ENCODE assay signal across 13 mouse cellular contexts in genomic region chr7:98524869-98525699, GRCm38 (mm10). TPM values are rescaled to one million over a fixed set of nuclear protein-coding genes. Genes with fewer than 3 reads are reported as not detected.
A peak's percentile ranks its signal among the peaks of the same experiment; 100 is the strongest.
DNase-seq lines count a peak whose midpoint lies in the region; ATAC-seq and TF ChIP-seq lines count a peak whose summit lies in the region.
"Had no signal": no experiment of that assay in that cellular context is flagged by ENCODE, and none has a peak within 500 bp of the region (broad histone marks: within the 10 kb centered on the region; RNA-seq: fewer than 3 reads in every experiment).

No protein-coding gene starts in this region.

- H3K9me3 ChIP-seq in lung, embryonic 16.5 days (ENCODE audit: control insufficient read depth, low read length): no peaks in the 10 kb centered on the region
- H3K9me3 ChIP-seq in kidney, embryonic 16.5 days (ENCODE audit: low read length): no peaks in the 10 kb centered on the region
- no peaks in the 10 kb centered on the region for H3K9me3 ChIP-seq in stomach, postnatal 0 days (ENCODE audit: control insufficient read depth, low read length)
- H3K9me3 ChIP-seq in hindbrain, embryonic 12.5 days (replicated peaks): no peaks in the 10 kb centered on the region
- H3K9me3 ChIP-seq: midbrain, embryonic 15.5 days had no signal

- 55% methylated on average over 6 of the region's 6 CpGs for WGBS in lung, embryonic 16.5 days
- 62% methylated on average over 6 of the region's 6 CpGs for WGBS in kidney, embryonic 16.5 days
- WGBS in stomach, postnatal 0 days: 62% methylated on average over 6 of the region's 6 CpGs
- 76% methylated on average over 6 of the region's 6 CpGs for WGBS in hindbrain, embryonic 12.5 days

- peak; percentile 30 for ATAC-seq in lung, embryonic 16.5 days (ENCODE audit: low read depth)
- ATAC-seq in kidney, embryonic 16.5 days (ENCODE audit: low FRiP score, low TSS enrichment): no peak
- 0 out of 2 replicates have a peak, but pooled peaks have one; percentile 14 for ATAC-seq in stomach, postnatal 0 days (ENCODE audit: low FRiP score, low TSS enrichment)
- no peak for ATAC-seq in hindbrain, embryonic 12.5 days (ENCODE audit: low FRiP score)
- ATAC-seq: midbrain, embryonic 15.5 days had no signal

- no peaks in the 10 kb centered on the region for H3K27me3 ChIP-seq in lung, embryonic 16.5 days (ENCODE audit: control insufficient read depth, insufficient read depth, low read depth, low read length)
- H3K27me3 ChIP-seq in kidney, embryonic 16.5 days (ENCODE audit: insufficient read depth, low read length): no peaks in the 10 kb centered on the region
- H3K27me3 ChIP-seq in stomach, postnatal 0 days (ENCODE audit: control insufficient read depth, insufficient read depth, low read length): no peaks in the 10 kb centered on the region
- no peaks in the 10 kb centered on the region for H3K27me3 ChIP-seq in hindbrain, embryonic 12.5 days
- H3K27me3 ChIP-seq: midbrain, embryonic 15.5 days had no signal

- peak; percentile 95 for DNase-seq in heart, adult 11 months
- no peak for DNase-seq in heart, postnatal 25 days (ENCODE audit: low spot score)
- DNase-seq in lung, postnatal 14 days: no peak
- no peak for DNase-seq in stomach, postnatal 0 days (ENCODE audit: low spot score)
- no peak for DNase-seq in urinary bladder, postnatal 36 days (ENCODE audit: low spot score in 2 of 2)
- DNase-seq: B cell, adult 2 months; cerebellum, postnatal 25 days had no signal

- H3K4me3 ChIP-seq in lung, embryonic 16.5 days (ENCODE audit: low read length): no peak overlapping the region
- no peak overlapping the region for H3K4me3 ChIP-seq in kidney, embryonic 16.5 days (ENCODE audit: low read length)
- H3K4me3 ChIP-seq in stomach, postnatal 0 days (ENCODE audit: low read depth, low read length): no peak overlapping the region
- H3K4me3 ChIP-seq in hindbrain, embryonic 12.5 days: no peak overlapping the region
- H3K4me3 ChIP-seq: midbrain, embryonic 15.5 days had no signal

- no peak overlapping the region for H3K4me2 ChIP-seq in lung, embryonic 16.5 days (ENCODE audit: low read depth, low read length)
- no peak overlapping the region for H3K4me2 ChIP-seq in kidney, embryonic 16.5 days (replicated peaks; ENCODE audit: low read depth, low read length)
- H3K4me2 ChIP-seq in stomach, postnatal 0 days (replicated peaks; ENCODE audit: low read depth): no peak overlapping the region
- H3K4me2 ChIP-seq in hindbrain, embryonic 12.5 days (replicated peaks): no peak overlapping the region
- H3K4me2 ChIP-seq: hindbrain, embryonic 14.5 days; midbrain, embryonic 15.5 days had no signal

- peaks cover 33% of the 10 kb centered on the region for H3K4me1 ChIP-seq in lung, embryonic 16.5 days (replicated peaks; ENCODE audit: control insufficient read depth, insufficient read depth, low read length)
- H3K4me1 ChIP-seq in kidney, embryonic 16.5 days (ENCODE audit: insufficient read depth, low read length): peaks cover 26% of the 10 kb centered on the region
- peaks cover 9% of the 10 kb centered on the region; the same call in 1 of the 2 replicates for H3K4me1 ChIP-seq in stomach, postnatal 0 days (replicated peaks; ENCODE audit: control insufficient read depth, insufficient read depth)
- H3K4me1 ChIP-seq in hindbrain, embryonic 12.5 days: peaks cover 17% of the 10 kb centered on the region

- H3K27ac ChIP-seq in lung, embryonic 16.5 days (ENCODE audit: low read length): peak overlapping the region; percentile 31; the same call in 1 of the 2 replicates
- peak overlapping the region; percentile 73 for H3K27ac ChIP-seq in kidney, embryonic 16.5 days (ENCODE audit: low read length)
- H3K27ac ChIP-seq in stomach, postnatal 0 days (replicated peaks): peak overlapping the region; percentile 56
- H3K27ac ChIP-seq in hindbrain, embryonic 12.5 days: no peak overlapping the region
- H3K27ac ChIP-seq: midbrain, embryonic 15.5 days had no signal

- no peak for TF ChIP-seq EP300 in stomach, postnatal 0 days (optimal IDR thresholded peaks at IDR 0.05)

- intact Hi-C loops in heart, postnatal 25 days (cut with DNase I): loop anchor here (5.0 kb wide), 1 partner anchor 38 kb away; the partner anchor contains the start of gene Lrrc32

- no peak for TF ChIP-seq CTCF in stomach, postnatal 0 days (IDR thresholded peaks at IDR 0.05; ENCODE audit: low read depth)

- no peak overlapping the region for H3K9ac ChIP-seq in lung, embryonic 16.5 days (ENCODE audit: low read length)
- H3K9ac ChIP-seq in kidney, embryonic 16.5 days (replicated peaks; ENCODE audit: low read length): no peak overlapping the region
- H3K9ac ChIP-seq in stomach, postnatal 0 days (ENCODE audit: low read length): no peak overlapping the region
- H3K9ac ChIP-seq in hindbrain, embryonic 12.5 days: no peak overlapping the region
- H3K9ac ChIP-seq: hindbrain, embryonic 14.5 days; midbrain, embryonic 15.5 days had no signal

- no peaks in the 10 kb centered on the region for H3K36me3 ChIP-seq in lung, embryonic 16.5 days (ENCODE audit: control insufficient read depth, insufficient read depth, low read length)
- no peaks in the 10 kb centered on the region for H3K36me3 ChIP-seq in kidney, embryonic 16.5 days (ENCODE audit: insufficient read depth, low read length)
- H3K36me3 ChIP-seq in stomach, postnatal 0 days (ENCODE audit: control insufficient read depth, insufficient read depth, low read length): no peaks in the 10 kb centered on the region
- no peaks in the 10 kb centered on the region for H3K36me3 ChIP-seq in hindbrain, embryonic 12.5 days
- H3K36me3 ChIP-seq: midbrain, embryonic 15.5 days had no signal

RNA-seq across cellular contexts. Expression of gene Lrrc32, which starts 36.0 kb away (rescaled TPM):
- total RNA-seq in heart, postnatal 25 days (2021): 10 to 100 TPM; 10.7 to 11.4 TPM
- 6.0 and 6.3 TPM in 2 replicates for polyA plus RNA-seq in lung, embryonic 16.5 days (2015; fragmentation: Nextera tagmentation; extraction: Ambion mirVana)
- 15.3 and 17.9 TPM in 2 replicates for polyA plus RNA-seq in kidney, embryonic 16.5 days (2015; fragmentation: Nextera tagmentation; extraction: Ambion mirVana)
- 3.6 and 6.0 TPM in 2 replicates for polyA plus RNA-seq in stomach, postnatal 0 days (2015; fragmentation: Nextera tagmentation; extraction: Ambion mirVana)
- 4.9 and 6.3 TPM in 2 replicates for polyA plus RNA-seq in hindbrain, embryonic 12.5 days (2016; fragmentation: Nextera tagmentation; extraction: Ambion mirVana)
- total RNA-seq: MEL had no signal

Comparison
In these comparisons a context has a peak if more than half of its experiments do, and no peak if none do; other contexts are left out.
1. ATAC-seq: peak in lung, embryonic 16.5 days (single experiment) and stomach, postnatal 0 days (single experiment); none in kidney, embryonic 16.5 days (single experiment) and hindbrain, embryonic 12.5 days (single experiment).